Mouse (Mus musculus) megakaryocyte, embryonic 14.5 days (primary cell): ENCODE results near the gene Gm48551.

Experiments
- FLI1 ChIP-seq: IDR thresholded peaks from 2 replicates; pipeline ENCODE4 v1.6.1; 2012; ENCODE audit warnings: low read length, inconsistent platforms, mixed read lengths
- GATA1 ChIP-seq: IDR thresholded peaks from 3 replicates; pipeline ENCODE4 v1.6.1; 2012; ENCODE audit warnings: mixed read lengths, low read length, inconsistent platforms, borderline replicate concordance

DNA sequence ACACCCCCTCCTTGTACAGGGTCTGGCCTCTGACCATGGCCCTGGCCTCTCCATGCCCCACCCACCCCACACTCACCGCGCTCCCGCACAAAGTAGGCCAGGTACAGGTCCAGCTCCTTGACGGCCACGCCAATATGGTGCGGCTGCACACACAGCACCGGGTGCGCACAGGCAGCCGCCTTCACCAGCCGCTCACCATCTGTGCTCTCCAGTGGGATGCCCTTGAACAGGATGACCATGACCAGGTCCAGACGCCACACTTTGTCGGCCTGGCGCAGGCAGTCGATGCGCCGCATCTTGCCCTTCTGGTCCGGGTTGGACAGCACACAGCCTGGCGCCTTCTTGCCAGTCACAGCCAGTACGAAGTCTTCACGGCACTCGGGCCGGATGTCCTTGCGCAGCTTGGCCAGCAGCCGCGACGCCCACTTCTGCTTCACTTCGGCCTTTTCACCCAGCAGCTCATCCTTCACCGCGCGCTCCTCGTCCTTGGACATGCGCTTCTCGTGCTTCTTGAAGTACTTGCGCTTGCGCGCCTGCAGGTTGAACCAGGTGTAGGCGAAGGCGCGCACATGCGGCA is 36.0 kb downstream of the Gm48551 start:
- TF ChIP-seq GATA1, result no peak
- no peak for TF ChIP-seq FLI1
